Mouse (Mus musculus) embryonic facial prominence, embryonic 10.5 days (tissue): Measurements from ENCODE around the gene Saa1. TPM values are rescaled to one million over a fixed set of nuclear protein-coding genes. Genes with fewer than 3 reads are reported as not detected.
"Not testable (repeated sequence)": the region's sequence is repeated elsewhere in the genome, so short reads cannot be mapped to it uniquely, and the experiment has no call there.

ENCODE experiments used
- DNase-seq: peaks from one replicate; pipeline ENCODE4 v3.0.0-alpha.2; 2017; ENCODE audit warnings: low spot score
- H3K27ac ChIP-seq: fragments of 300-500 bp; sonication (generic); replicated peaks from 2 replicates; pipeline ENCODE4 v1.5.1; 2016; ENCODE audit warnings: mild to moderate bottlenecking
- H3K27me3 ChIP-seq: fragments of 300-500 bp; sonication (generic); replicated peaks from 2 replicates; pipeline ENCODE4 v1.6.1; 2016; ENCODE audit warnings: low read depth, mild to moderate bottlenecking; ENCODE audit not compliant: poor library complexity, severe bottlenecking
- H3K36me3 ChIP-seq: fragments of 300-500 bp; sonication (generic); replicated peaks from 2 replicates; pipeline ENCODE4 v1.6.1; 2016; ENCODE audit warnings: mild to moderate bottlenecking, moderate library complexity
- H3K4me1 ChIP-seq: fragments of 300-500 bp; sonication (generic); 2 replicates; pipeline ENCODE4 v1.6.1; 2016
- H3K4me3 ChIP-seq: fragments of 300-500 bp; sonication (generic); 2 replicates; pipeline ENCODE4 v1.5.1; 2016; ENCODE audit warnings: mild to moderate bottlenecking, moderate library complexity
- H3K9me3 ChIP-seq: fragments of 300-500 bp; sonication (generic); 2 replicates; pipeline ENCODE4 v1.6.1; 2016; ENCODE audit warnings: mild to moderate bottlenecking
- WGBS: fragments of 180-500 bp; shearing (Covaris S2); methylation state at CpG from one replicate; pipeline ENCODE4 v1.1.7; 2016; 5-methylcytosine and 5-hydroxymethylcytosine counted together
- polyA plus RNA-seq: library from polyadenylated mRNA; unstranded; fragments of >200 nt; fragmentation: Nextera tagmentation; extraction: Ambion mirVana; gene quantifications from 2 replicates; pipeline ENCODE4 v1.2.1, GENCODE M21; 2016

Saa1 gene
- 1.3 and 1.5 TPM in 2 replicates for polyA plus RNA-seq

GRCm38 (mm10) chr7:46742880-46743279 is at the start of gene Saa1:
Gene Saa1 (minus strand): TSS chr7:46742980.
- 67% methylated on average over 3 of the region's 3 CpGs for WGBS
- not testable (repeated sequence) for H3K27ac ChIP-seq, H3K36me3 ChIP-seq, DNase-seq, H3K4me3 ChIP-seq, H3K27me3 ChIP-seq, H3K9me3 ChIP-seq
- H3K4me1 ChIP-seq, result peaks cover 10% of the 10 kb centered on the region

GRCm38 (mm10) chr7:46789177-46789849 is 46.5 kb upstream of the Saa1 start:
- peaks cover 1% of the 10 kb centered on the region; the same call in 1 of the 2 replicates for H3K4me1 ChIP-seq
- no peak for DNase-seq
- 88% methylated on average over 5 of the region's 5 CpGs for WGBS
- H3K27ac ChIP-seq, result no peak overlapping the region
- no peaks in the 10 kb centered on the region for H3K9me3 ChIP-seq
- H3K4me3 ChIP-seq, result no peak overlapping the region
- peaks cover 60% of the 10 kb centered on the region for H3K36me3 ChIP-seq
- H3K27me3 ChIP-seq, result no peaks in the 10 kb centered on the region

- H3K27ac ChIP-seq, result no peak overlapping the region
- H3K4me3 ChIP-seq, result no peak overlapping the region
- no peaks in the 10 kb centered on the region for H3K9me3 ChIP-seq
- no peaks in the 10 kb centered on the region for H3K27me3 ChIP-seq
- peaks cover 84% of the 10 kb centered on the region for H3K36me3 ChIP-seq
- H3K4me1 ChIP-seq, result no peaks in the 10 kb centered on the region
- WGBS, result 64% methylated on average over 4 of the region's 4 CpGs
- peak; percentile 78 for DNase-seq
These were observed 27.9 kb upstream of the Saa1 start for GRCm38 (mm10) chr7:46770706-46771105.

GRCm38 (mm10) chr7:46768451-46768850 is 25.7 kb upstream of the Saa1 start:
- H3K36me3 ChIP-seq, result peaks cover 84% of the 10 kb centered on the region
- no peak overlapping the region for H3K27ac ChIP-seq
- H3K9me3 ChIP-seq, result no peaks in the 10 kb centered on the region
- DNase-seq, result no peak
- no peak overlapping the region for H3K4me3 ChIP-seq
- 91% methylated on average over 7 of the region's 7 CpGs for WGBS
- H3K4me1 ChIP-seq, result no peaks in the 10 kb centered on the region
- no peaks in the 10 kb centered on the region for H3K27me3 ChIP-seq

- no peak for DNase-seq
- Histone ChIP-seq H3K4me3 (no peak overlapping the region), H3K27ac (no peak overlapping the region), H3K36me3 (peaks cover 84% of the 10 kb centered on the region), H3K9me3 (no peaks in the 10 kb centered on the region), H3K27me3 (no peaks in the 10 kb centered on the region), H3K4me1 (no peaks in the 10 kb centered on the region)
These were observed 24.6 kb upstream of the Saa1 start for GRCm38 (mm10) chr7:46767371-46767770.

GRCm38 (mm10) chr7:46764672-46765071 is 21.9 kb upstream of the Saa1 start:
- H3K9me3 ChIP-seq, result no peaks in the 10 kb centered on the region

GRCm38 (mm10) chr7:46762601-46763000 is 19.8 kb upstream of the Saa1 start:
- no peaks in the 10 kb centered on the region for H3K27me3 ChIP-seq
- no peak for DNase-seq
- peaks cover 85% of the 10 kb centered on the region for H3K36me3 ChIP-seq
- H3K9me3 ChIP-seq, result no peaks in the 10 kb centered on the region
- H3K27ac ChIP-seq, result no peak overlapping the region
- H3K4me3 ChIP-seq, result no peak overlapping the region
- no peaks in the 10 kb centered on the region for H3K4me1 ChIP-seq
- WGBS, result 90% methylated on average over 5 of the region's 5 CpGs

More at GRCm38 (mm10) chr7:46764672-46765071, 21.9 kb upstream of the Saa1 start:
- no peak for DNase-seq
- H3K4me3 ChIP-seq, result no peak overlapping the region
- no peaks in the 10 kb centered on the region for H3K27me3 ChIP-seq
- H3K27ac ChIP-seq, result no peak overlapping the region
- 87% methylated on average over 8 of the region's 8 CpGs for WGBS
- peaks cover 93% of the 10 kb centered on the region for H3K36me3 ChIP-seq
- no peaks in the 10 kb centered on the region for H3K4me1 ChIP-seq

GRCm38 (mm10) chr7:46761049-46761795 is 18.4 kb upstream of the Saa1 start:
- H3K4me1 ChIP-seq, result no peaks in the 10 kb centered on the region
- H3K36me3 ChIP-seq, result peaks cover 73% of the 10 kb centered on the region
- DNase-seq, result no peak
- H3K9me3 ChIP-seq, result no peaks in the 10 kb centered on the region
- H3K27me3 ChIP-seq, result no peaks in the 10 kb centered on the region
- 76% methylated on average over 11 of the region's 11 CpGs for WGBS
- H3K27ac ChIP-seq, result no peak overlapping the region
- no peak overlapping the region for H3K4me3 ChIP-seq

- Histone ChIP-seq H3K4me3 (no peak within 1 kb of the TSS), H3K4me1 (peaks cover 18% of the 10 kb centered on the region), H3K27ac (no peak within 1 kb of the TSS), H3K27me3 (no peaks in the 10 kb centered on the region), H3K9me3 (no peaks in the 10 kb centered on the region), H3K36me3 (no peaks in the 10 kb centered on the region)
- WGBS, result 80% methylated on average over 3 of the region's 3 CpGs
- DNase-seq, result no peak
These were observed 8.7 kb upstream of the Saa1 start, which contains the start of gene Saa2 for GRCm38 (mm10) chr7:46751490-46751889. Gene Saa2 (plus strand): TSS chr7:46751790.

GRCm38 (mm10) chr7:46748459-46748858 is 5.7 kb upstream of the Saa1 start:
- Histone ChIP-seq H3K27me3 (no peaks in the 10 kb centered on the region), H3K9me3 (no peaks in the 10 kb centered on the region), H3K4me1 (peaks cover 18% of the 10 kb centered on the region), H3K4me3 (no peak overlapping the region), H3K36me3 (no peaks in the 10 kb centered on the region), H3K27ac (no peak overlapping the region)
- DNase-seq, result no peak
- 52% methylated on average over 3 of the region's 3 CpGs for WGBS

- H3K27ac ChIP-seq, result no peak overlapping the region
- no peaks in the 10 kb centered on the region for H3K36me3 ChIP-seq
- no peak overlapping the region for H3K4me3 ChIP-seq
- DNase-seq, result no peak
- 76% methylated on average over 7 of the region's 7 CpGs for WGBS
- H3K9me3 ChIP-seq, result no peaks in the 10 kb centered on the region
- H3K27me3 ChIP-seq, result no peaks in the 10 kb centered on the region
- peaks cover 12% of the 10 kb centered on the region for H3K4me1 ChIP-seq
These were observed 3.6 kb upstream of the Saa1 start for GRCm38 (mm10) chr7:46746381-46746780.

GRCm38 (mm10) chr7:46745816-46746215 is 3.0 kb upstream of the Saa1 start:
- no peaks in the 10 kb centered on the region for H3K36me3 ChIP-seq
- H3K9me3 ChIP-seq, result no peaks in the 10 kb centered on the region
- no peak overlapping the region for H3K27ac ChIP-seq
- no peak overlapping the region for H3K4me3 ChIP-seq
- no peaks in the 10 kb centered on the region for H3K27me3 ChIP-seq
- 80% methylated on average over 3 of the region's 3 CpGs for WGBS
- no peak for DNase-seq
- H3K4me1 ChIP-seq, result peaks cover 13% of the 10 kb centered on the region

GRCm38 (mm10) chr7:46740041-46740440 is 2.7 kb downstream of the Saa1 start:
- not testable (repeated sequence) for H3K27ac ChIP-seq, H3K36me3 ChIP-seq, H3K4me3 ChIP-seq, H3K27me3 ChIP-seq, H3K9me3 ChIP-seq, DNase-seq
- 83% methylated on average over 5 of the region's 5 CpGs for WGBS
- peaks cover 10% of the 10 kb centered on the region for H3K4me1 ChIP-seq
